37 mouse cellular contexts compared by ENCODE assay signal in the genomic region with DNA sequence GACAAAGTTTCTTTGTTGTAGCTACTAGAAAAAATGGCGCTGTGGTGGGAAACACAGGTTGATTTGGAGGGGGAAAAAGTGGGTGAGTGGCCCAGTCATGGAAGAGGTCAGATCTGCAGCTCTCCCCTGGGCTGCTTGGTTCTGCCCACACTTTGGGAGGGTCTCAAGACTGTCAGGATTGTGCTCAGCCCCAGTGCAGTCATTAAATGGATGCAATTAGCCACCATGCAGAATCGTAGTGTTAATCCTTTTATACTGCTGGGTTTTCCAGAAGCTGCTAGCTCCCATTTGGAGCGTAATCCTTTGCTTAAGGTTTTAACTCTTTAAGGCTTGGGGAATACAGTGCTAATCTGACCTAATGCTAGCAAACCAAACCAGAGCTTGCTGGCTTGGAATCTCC. TPM values are rescaled to one million over a fixed set of nuclear protein-coding genes. Genes with fewer than 3 reads are reported as not detected.
DNase-seq lines count a peak whose midpoint lies in the region; ATAC-seq and TF ChIP-seq lines count a peak whose summit lies in the region.
"Had no signal": no experiment of that assay in that cellular context is flagged by ENCODE, and none has a peak within 500 bp of the region (broad histone marks: within the 10 kb centered on the region; RNA-seq: fewer than 3 reads in every experiment).

No protein-coding gene starts in this region.

- DNase-seq in forebrain, embryonic 11.5 days (ENCODE audit: low spot score): peak; percentile 63
- no peak for DNase-seq in forebrain, postnatal 0 days
- no peak for DNase-seq in midbrain, embryonic 10.5 days (ENCODE audit: low spot score)
- peak; percentile 16 for DNase-seq in forebrain, embryonic 14.5 days (ENCODE audit: low spot score)
- peak; percentile 49 for DNase-seq in retina, postnatal 7 days (ENCODE audit: low read depth, low spot score)
- DNase-seq in urinary bladder, postnatal 10 days (ENCODE audit: low spot score): no peak
- DNase-seq: adrenal gland, postnatal 14 days; cerebellum, adult 18-20 months; cerebellum, postnatal 10 days; heart, postnatal 36 days; kidney, adult 9 months; kidney, postnatal 10 days; layer of hippocampus, postnatal 36 days; lung, embryonic 14.5 days; lung, postnatal 14 days; right cerebral cortex, postnatal 14 days; thymus, postnatal 4 days had no signal

- no peaks in the 10 kb centered on the region for H3K27me3 ChIP-seq in forebrain, embryonic 11.5 days (ENCODE audit: control insufficient read depth, insufficient read depth, low read length)
- no peaks in the 10 kb centered on the region for H3K27me3 ChIP-seq in forebrain, postnatal 0 days (ENCODE audit: insufficient read depth, low read length)
- peaks cover 9% of the 10 kb centered on the region; the same call in 1 of the 2 replicates for H3K27me3 ChIP-seq in midbrain, embryonic 10.5 days (ENCODE audit: low read depth, poor library complexity, severe bottlenecking)
- 0 out of 2 replicates have a peak, but pooled peaks cover 4% of the 10 kb centered on the region for H3K27me3 ChIP-seq in midbrain, embryonic 15.5 days (replicated peaks)
- H3K27me3 ChIP-seq in forebrain, embryonic 14.5 days (replicated peaks; ENCODE audit: control insufficient read depth, insufficient read depth, low read length): no peaks in the 10 kb centered on the region
- H3K27me3 ChIP-seq: neural tube, embryonic 12.5 days had no signal

- 0 out of 2 replicates have a peak, but pooled peaks cover 2% of the 10 kb centered on the region for H3K4me1 ChIP-seq in forebrain, embryonic 11.5 days (replicated peaks; ENCODE audit: control insufficient read depth, insufficient read depth, low read length)
- H3K4me1 ChIP-seq in forebrain, postnatal 0 days (ENCODE audit: insufficient read depth): no peaks in the 10 kb centered on the region
- peaks cover 18% of the 10 kb centered on the region for H3K4me1 ChIP-seq in midbrain, embryonic 10.5 days
- 0 out of 2 replicates have a peak, but pooled peaks cover 5% of the 10 kb centered on the region for H3K4me1 ChIP-seq in midbrain, embryonic 15.5 days
- no peaks in the 10 kb centered on the region for H3K4me1 ChIP-seq in forebrain, embryonic 14.5 days (ENCODE audit: control insufficient read depth, insufficient read depth, low read length)
- H3K4me1 ChIP-seq: embryonic facial prominence, embryonic 10.5 days; embryonic facial prominence, embryonic 15.5 days; hindbrain, embryonic 13.5 days; limb, embryonic 10.5 days; limb, embryonic 15.5 days; neural tube, embryonic 12.5 days had no signal

- 8% methylated on average over 3 of the region's 3 CpGs for WGBS in forebrain, embryonic 11.5 days
- 4% methylated on average over 3 of the region's 3 CpGs for WGBS in forebrain, postnatal 0 days
- 28% methylated on average over 3 of the region's 3 CpGs for WGBS in midbrain, embryonic 10.5 days
- WGBS in midbrain, embryonic 15.5 days: 15% methylated on average over 3 of the region's 3 CpGs
- 4% methylated on average over 3 of the region's 3 CpGs for WGBS in forebrain, embryonic 14.5 days

- H3K9ac ChIP-seq in forebrain, embryonic 11.5 days (ENCODE audit: low read length): no peak overlapping the region
- no peak overlapping the region for H3K9ac ChIP-seq in forebrain, postnatal 0 days
- H3K9ac ChIP-seq in midbrain, embryonic 15.5 days: no peak overlapping the region
- H3K9ac ChIP-seq in forebrain, embryonic 14.5 days (ENCODE audit: low read length): no peak overlapping the region
- H3K9ac ChIP-seq: embryonic facial prominence, embryonic 15.5 days; hindbrain, embryonic 13.5 days; limb, embryonic 15.5 days; liver, embryonic 14.5 days; lung, embryonic 14.5 days; neural tube, embryonic 12.5 days had no signal

- peak overlapping the region; percentile 68 for H3K27ac ChIP-seq in forebrain, embryonic 11.5 days (ENCODE audit: low read depth, low read length)
- no peak overlapping the region for H3K27ac ChIP-seq in forebrain, postnatal 0 days (ENCODE audit: low read depth, low read length)
- H3K27ac ChIP-seq in midbrain, embryonic 10.5 days (replicated peaks): 0 out of 2 replicates have a peak overlapping the region, but pooled peaks have one; percentile 28
- no peak overlapping the region for H3K27ac ChIP-seq in midbrain, embryonic 15.5 days
- no peak overlapping the region for H3K27ac ChIP-seq in forebrain, embryonic 14.5 days (ENCODE audit: low read depth, low read length)
- H3K27ac ChIP-seq: embryonic facial prominence, embryonic 10.5 days; embryonic facial prominence, embryonic 15.5 days; hindbrain, embryonic 13.5 days; limb, embryonic 10.5 days; limb, embryonic 15.5 days; liver, embryonic 14.5 days; neural tube, embryonic 12.5 days had no signal

- H3K4me2 ChIP-seq in forebrain, embryonic 11.5 days (ENCODE audit: low read depth, low read length, severe bottlenecking): no peak overlapping the region
- H3K4me2 ChIP-seq in forebrain, postnatal 0 days (ENCODE audit: low read depth): no peak overlapping the region
- no peak overlapping the region for H3K4me2 ChIP-seq in midbrain, embryonic 15.5 days
- H3K4me2 ChIP-seq in forebrain, embryonic 14.5 days (ENCODE audit: low read length): no peak overlapping the region
- H3K4me2 ChIP-seq: embryonic facial prominence, embryonic 15.5 days; hindbrain, embryonic 13.5 days; limb, embryonic 15.5 days; lung, embryonic 14.5 days; neural tube, embryonic 12.5 days had no signal

- ATAC-seq in forebrain, embryonic 11.5 days (replicated peaks; ENCODE audit: low FRiP score): peak; percentile 83
- no peak for ATAC-seq in forebrain, postnatal 0 days
- ATAC-seq in midbrain, embryonic 15.5 days (replicated peaks): no peak
- ATAC-seq in forebrain, embryonic 14.5 days: no peak
- ATAC-seq: intestine, postnatal 0 days had no signal

- TF ChIP-seq CTCF in forebrain, postnatal 0 days (IDR thresholded peaks at IDR 0.05; ENCODE audit: low read depth): no peak

- H3K9me3 ChIP-seq in forebrain, embryonic 11.5 days (ENCODE audit: control insufficient read depth, low read length): no peaks in the 10 kb centered on the region
- no peaks in the 10 kb centered on the region for H3K9me3 ChIP-seq in forebrain, postnatal 0 days (ENCODE audit: low read length)
- no peaks in the 10 kb centered on the region for H3K9me3 ChIP-seq in midbrain, embryonic 10.5 days (replicated peaks)
- H3K9me3 ChIP-seq in midbrain, embryonic 15.5 days: no peaks in the 10 kb centered on the region
- H3K9me3 ChIP-seq in forebrain, embryonic 14.5 days (replicated peaks; ENCODE audit: control insufficient read depth, low read length): no peaks in the 10 kb centered on the region
- H3K9me3 ChIP-seq: embryonic facial prominence, embryonic 10.5 days; embryonic facial prominence, embryonic 15.5 days; hindbrain, embryonic 13.5 days; limb, embryonic 10.5 days; limb, embryonic 15.5 days; neural tube, embryonic 12.5 days had no signal

- H3K4me3 ChIP-seq in forebrain, embryonic 11.5 days (ENCODE audit: low read depth, low read length): no peak overlapping the region
- H3K4me3 ChIP-seq in forebrain, postnatal 0 days (ENCODE audit: low read depth, low read length): no peak overlapping the region
- no peak overlapping the region for H3K4me3 ChIP-seq in midbrain, embryonic 10.5 days
- no peak overlapping the region for H3K4me3 ChIP-seq in midbrain, embryonic 15.5 days
- no peak overlapping the region for H3K4me3 ChIP-seq in forebrain, embryonic 14.5 days (ENCODE audit: low read depth, low read length)
- H3K4me3 ChIP-seq: embryonic facial prominence, embryonic 10.5 days; embryonic facial prominence, embryonic 15.5 days; hindbrain, embryonic 13.5 days; limb, embryonic 10.5 days; limb, embryonic 15.5 days; myocyte; neural tube, embryonic 12.5 days had no signal

- no peaks in the 10 kb centered on the region for H3K36me3 ChIP-seq in forebrain, embryonic 11.5 days (ENCODE audit: control insufficient read depth, insufficient read depth, low read length)
- no peaks in the 10 kb centered on the region for H3K36me3 ChIP-seq in forebrain, postnatal 0 days (ENCODE audit: insufficient read depth)
- no peaks in the 10 kb centered on the region for H3K36me3 ChIP-seq in midbrain, embryonic 10.5 days
- H3K36me3 ChIP-seq in midbrain, embryonic 15.5 days (replicated peaks): no peaks in the 10 kb centered on the region
- no peaks in the 10 kb centered on the region for H3K36me3 ChIP-seq in forebrain, embryonic 14.5 days (ENCODE audit: control insufficient read depth, insufficient read depth, low read length)
- H3K36me3 ChIP-seq: embryonic facial prominence, embryonic 10.5 days; embryonic facial prominence, embryonic 15.5 days; hindbrain, embryonic 13.5 days; limb, embryonic 10.5 days; limb, embryonic 15.5 days; neural tube, embryonic 12.5 days had no signal

RNA-seq across cellular contexts. Expression of gene Krt10, which starts 6.9 kb away (rescaled TPM):
- 26.8 and 28.3 TPM in 2 replicates for polyA plus RNA-seq in forebrain, embryonic 11.5 days (2014; fragmentation: Nextera tagmentation; extraction: Ambion mirVana)
- 4.0 and 7.1 TPM in 2 replicates for total RNA-seq in forebrain, postnatal 0 days (2014; rRNA removed)
- polyA plus RNA-seq in forebrain, postnatal 0 days (2015; fragmentation: Nextera tagmentation; extraction: Ambion mirVana): 36.3 and 43.3 TPM in 2 replicates
- polyA plus RNA-seq in midbrain, embryonic 10.5 days (2016; fragmentation: Nextera tagmentation; extraction: Ambion mirVana): 24.0 and 27.6 TPM in 2 replicates
- 24.4 and 25.0 TPM in 2 replicates for polyA plus RNA-seq in midbrain, embryonic 15.5 days (2015; fragmentation: Nextera tagmentation; extraction: Ambion mirVana)
- polyA plus RNA-seq in forebrain, embryonic 14.5 days (2014; fragmentation: Nextera tagmentation; extraction: Ambion mirVana): 30.9 and 33.3 TPM in 2 replicates
- total RNA-seq: MEL had no signal

RNA-seq across cellular contexts. Expression of gene Krt28, which starts 21.3 kb away (rescaled TPM):
- polyA plus RNA-seq in forebrain, embryonic 11.5 days (2014; fragmentation: Nextera tagmentation; extraction: Ambion mirVana): 0.32 and 0.45 TPM in 2 replicates
- 0.15 and 0.19 TPM in 2 replicates for total RNA-seq in forebrain, postnatal 0 days (2014; rRNA removed)
- 0.24 and 0.48 TPM in 2 replicates for polyA plus RNA-seq in forebrain, postnatal 0 days (2015; fragmentation: Nextera tagmentation; extraction: Ambion mirVana)
- polyA plus RNA-seq in midbrain, embryonic 10.5 days (2016; fragmentation: Nextera tagmentation; extraction: Ambion mirVana): 0.21 and 0.32 TPM in 2 replicates
- 0.21 and 0.45 TPM in 2 replicates for polyA plus RNA-seq in midbrain, embryonic 15.5 days (2015; fragmentation: Nextera tagmentation; extraction: Ambion mirVana)
- polyA plus RNA-seq in forebrain, embryonic 14.5 days (2014; fragmentation: Nextera tagmentation; extraction: Ambion mirVana): 0.17 and 0.34 TPM in 2 replicates
- total RNA-seq: adrenal gland, postnatal 14 days; common myeloid progenitor, adult 5-6 weeks; gastrocnemius, adult 8-10 months; gastrocnemius, postnatal 4 days; heart, postnatal 36 days; MEL had no signal
- polyA plus RNA-seq: heart, embryonic 16.5 days; intestine, postnatal 0 days; liver, embryonic 14.5 days; small intestine, adult 2 months; stomach, embryonic 14.5 days had no signal

RNA-seq across cellular contexts. Expression of gene Krt12, which starts 26.0 kb away (rescaled TPM):
- polyA plus RNA-seq in forebrain, embryonic 11.5 days (2014; fragmentation: Nextera tagmentation; extraction: Ambion mirVana): 0.09 TPM in 1 of 2 replicates, not detected in the other
- 0.14 and 1.6 TPM in 2 replicates for total RNA-seq in forebrain, postnatal 0 days (2014; rRNA removed)
- 1.3 and 2.0 TPM in 2 replicates for polyA plus RNA-seq in forebrain, postnatal 0 days (2015; fragmentation: Nextera tagmentation; extraction: Ambion mirVana)
- polyA plus RNA-seq in midbrain, embryonic 10.5 days (2016; fragmentation: Nextera tagmentation; extraction: Ambion mirVana): not detected in 2 replicates
- 0.14 and 0.23 TPM in 2 replicates for polyA plus RNA-seq in midbrain, embryonic 15.5 days (2015; fragmentation: Nextera tagmentation; extraction: Ambion mirVana)
- polyA plus RNA-seq in forebrain, embryonic 14.5 days (2014; fragmentation: Nextera tagmentation; extraction: Ambion mirVana): 0.23 TPM in 1 of 2 replicates, not detected in the other
- total RNA-seq: adrenal gland, postnatal 14 days; common myeloid progenitor, adult 5-6 weeks; gastrocnemius, postnatal 4 days; heart, postnatal 36 days; MEL had no signal
- polyA plus RNA-seq: embryonic facial prominence, embryonic 10.5 days; heart, embryonic 16.5 days; hindbrain, embryonic 13.5 days; limb, embryonic 10.5 days; liver, embryonic 14.5 days; lung, embryonic 14.5 days; myocyte; neural tube, embryonic 12.5 days; stomach, embryonic 14.5 days; testis, adult 2 months had no signal

RNA-seq across cellular contexts. Expression of gene Krt20, which starts 41.9 kb away (rescaled TPM):
- 0.51 and 0.59 TPM in 2 replicates for polyA plus RNA-seq in forebrain, embryonic 11.5 days (2014; fragmentation: Nextera tagmentation; extraction: Ambion mirVana)
- not detected in 2 replicates for total RNA-seq in forebrain, postnatal 0 days (2014; rRNA removed)
- 0.09 and 0.10 TPM in 2 replicates for polyA plus RNA-seq in forebrain, postnatal 0 days (2015; fragmentation: Nextera tagmentation; extraction: Ambion mirVana)
- 0.65 and 0.68 TPM in 2 replicates for polyA plus RNA-seq in midbrain, embryonic 10.5 days (2016; fragmentation: Nextera tagmentation; extraction: Ambion mirVana)
- 0.19 and 0.20 TPM in 2 replicates for polyA plus RNA-seq in midbrain, embryonic 15.5 days (2015; fragmentation: Nextera tagmentation; extraction: Ambion mirVana)
- polyA plus RNA-seq in forebrain, embryonic 14.5 days (2014; fragmentation: Nextera tagmentation; extraction: Ambion mirVana): not detected in 2 replicates
- total RNA-seq: common myeloid progenitor, adult 5-6 weeks; heart, postnatal 36 days; layer of hippocampus, postnatal 36 days; left cerebral cortex, postnatal 10 days; MEL had no signal
- polyA plus RNA-seq: myocyte had no signal

RNA-seq across cellular contexts. Expression of gene Krt27, which starts 45.1 kb away (rescaled TPM):
- not detected in 2 replicates for polyA plus RNA-seq in forebrain, embryonic 11.5 days (2014; fragmentation: Nextera tagmentation; extraction: Ambion mirVana)
- total RNA-seq in forebrain, postnatal 0 days (2014; rRNA removed): 0.23 TPM in 1 of 2 replicates, not detected in the other
- 0.10 TPM in 1 of 2 replicates, not detected in the other for polyA plus RNA-seq in forebrain, postnatal 0 days (2015; fragmentation: Nextera tagmentation; extraction: Ambion mirVana)
- polyA plus RNA-seq in midbrain, embryonic 10.5 days (2016; fragmentation: Nextera tagmentation; extraction: Ambion mirVana): not detected in 2 replicates
- polyA plus RNA-seq in midbrain, embryonic 15.5 days (2015; fragmentation: Nextera tagmentation; extraction: Ambion mirVana): 0.10 and 0.21 TPM in 2 replicates
- polyA plus RNA-seq in forebrain, embryonic 14.5 days (2014; fragmentation: Nextera tagmentation; extraction: Ambion mirVana): not detected in 2 replicates
- total RNA-seq: adrenal gland, postnatal 14 days; common myeloid progenitor, adult 5-6 weeks; gastrocnemius, adult 8-10 months; heart, postnatal 36 days; layer of hippocampus, postnatal 36 days; left cerebral cortex, postnatal 10 days; MEL had no signal
- polyA plus RNA-seq: heart, embryonic 16.5 days; hindbrain, embryonic 13.5 days; intestine, postnatal 0 days; large intestine, adult 2 months; limb, embryonic 10.5 days; limb, embryonic 15.5 days; liver, embryonic 14.5 days; lung, embryonic 14.5 days; myocyte; neural tube, embryonic 12.5 days; small intestine, adult 2 months; stomach, embryonic 14.5 days; testis, adult 2 months had no signal

Comparison
In these comparisons a context has a peak if more than half of its experiments do, and no peak if none do; other contexts are left out.
1. DNase-seq: peak in forebrain, embryonic 11.5 days (single experiment), forebrain, embryonic 14.5 days (single experiment) and retina, postnatal 7 days (single experiment); none in forebrain, postnatal 0 days (single experiment), midbrain, embryonic 10.5 days (single experiment) and urinary bladder, postnatal 10 days (single experiment).
2. H3K27ac ChIP-seq: peak in forebrain, embryonic 11.5 days (single experiment) and midbrain, embryonic 10.5 days (single experiment); none in forebrain, postnatal 0 days (single experiment), midbrain, embryonic 15.5 days (single experiment) and forebrain, embryonic 14.5 days (single experiment).